Mouse (Mus musculus) spleen, postnatal 0 days (tissue): ENCODE measurements around the gene Cacng2. TPM values are rescaled to one million over a fixed set of nuclear protein-coding genes. Genes with fewer than 3 reads are reported as not detected.

Experiments
- polyA plus RNA-seq: library from polyadenylated mRNA; unstranded; fragments of >200 nt; fragmentation: Nextera tagmentation; extraction: Ambion mirVana; gene quantifications from 2 replicates; pipeline ENCODE4 v1.2.1, GENCODE M21; 2015

Cacng2 gene
- polyA plus RNA-seq, result not detected in 2 replicates

DNA sequence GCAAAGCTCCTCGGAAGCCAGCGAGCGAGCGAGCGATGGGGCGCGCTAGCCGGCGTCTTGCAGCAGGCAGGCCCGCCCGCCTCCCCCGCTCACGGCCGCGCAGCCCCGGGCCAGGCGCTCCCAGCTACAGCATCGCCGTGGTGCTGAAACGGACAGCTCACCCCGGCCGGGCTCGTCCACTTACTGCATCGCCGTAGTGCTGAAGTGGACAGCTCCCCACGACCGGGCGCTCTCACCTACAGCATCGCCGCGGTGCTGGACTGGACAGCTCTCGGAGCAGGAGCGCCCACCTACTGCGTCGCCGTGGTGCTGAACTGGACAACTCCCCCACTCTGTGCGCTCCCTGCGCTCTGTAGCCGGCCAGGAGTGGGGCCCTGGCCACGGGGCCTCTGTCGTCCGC lies at the start of gene Cacng2:
Gene Cacng2 (minus strand): TSS at position 325 of the 400 bp plus-strand sequence.

DNA sequence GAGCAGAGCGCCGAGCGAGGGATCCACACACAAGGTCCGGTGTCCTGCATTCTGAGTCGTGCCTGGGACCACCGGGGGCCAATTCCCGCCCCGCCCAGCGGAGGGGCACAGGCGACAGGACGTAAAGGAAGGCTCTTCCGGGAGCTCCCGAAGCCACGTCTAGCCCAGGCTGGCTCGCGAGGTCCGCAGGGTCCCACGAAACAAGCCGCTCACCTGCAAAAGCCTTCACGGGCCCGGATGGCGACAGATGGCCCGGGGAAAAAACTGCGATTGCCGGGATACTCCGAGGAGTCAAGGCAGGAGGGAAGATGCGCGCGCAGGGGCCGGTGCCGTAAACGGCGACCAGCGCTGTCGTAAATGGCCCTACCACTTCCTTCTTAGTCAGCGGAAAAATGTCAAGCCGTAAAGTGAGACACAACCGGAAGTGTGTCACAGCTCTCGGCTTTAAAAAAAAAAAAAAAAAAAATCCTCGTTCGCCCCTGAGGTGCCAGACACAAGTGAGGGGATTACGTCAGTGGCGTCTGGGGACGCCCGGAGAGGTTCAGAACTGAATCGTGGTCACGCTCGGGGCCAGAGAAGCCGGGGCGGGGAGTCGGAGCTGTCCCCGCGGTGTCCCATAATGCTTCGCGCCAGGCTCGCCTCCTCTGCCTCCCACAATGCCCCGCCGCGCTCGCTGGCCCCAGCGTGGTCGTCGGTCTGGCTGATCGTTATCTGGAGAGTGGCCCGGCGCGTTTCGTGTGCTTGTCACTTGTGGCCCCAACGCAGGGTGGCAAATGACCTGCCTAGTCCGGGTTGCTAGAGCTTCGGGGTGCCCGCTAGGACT lies 149.1 kb downstream of the Cacng2 start, which contains the start of gene Eif3d:
Gene Eif3d (minus strand): TSS at position 344 of the 823 bp plus-strand sequence.

DNA sequence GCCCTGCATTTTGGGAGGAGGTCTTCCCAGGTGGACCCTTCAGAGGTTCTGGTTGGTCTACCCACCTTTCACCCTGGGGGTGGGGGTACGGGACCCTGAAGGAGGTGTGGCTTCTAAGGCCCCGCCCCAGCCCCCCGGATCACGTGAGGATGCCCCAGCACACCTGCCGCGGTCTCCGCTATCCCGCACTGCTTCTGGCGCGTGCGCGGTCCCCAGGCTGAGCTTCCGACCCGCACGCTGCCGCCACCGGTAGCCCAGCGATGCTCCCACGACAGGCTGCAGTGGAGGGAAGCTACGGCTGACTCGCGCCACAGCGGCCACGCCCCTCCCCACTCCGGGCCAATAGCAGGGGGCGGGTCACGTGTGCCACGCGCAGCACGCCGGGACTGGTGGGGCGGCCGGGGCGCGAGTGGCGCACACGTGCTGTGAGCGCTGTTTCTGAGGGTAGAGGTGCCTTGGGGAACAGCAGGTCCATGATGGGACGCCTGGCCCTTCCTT lies 163.4 kb downstream of the Cacng2 start, which contains the start of gene Foxred2:
Gene Foxred2 (minus strand): TSS at position 319 of the 498 bp plus-strand sequence.

Other genes with a start within 250 kb of the Cacng2 start
- gene Txn2, start 191.0 kb downstream of the Cacng2 start, polyA plus RNA-seq, result 162 and 181 TPM in 2 replicates
- gene Foxred2, start 163.3 kb downstream of the Cacng2 start, polyA plus RNA-seq, result 1.2 and 1.9 TPM in 2 replicates
- gene Eif3d, start 149.2 kb downstream of the Cacng2 start, polyA plus RNA-seq, result 134 and 149 TPM in 2 replicates
- 60.5 and 60.7 TPM in 2 replicates for gene Ift27, start 54.1 kb upstream of the Cacng2 start, polyA plus RNA-seq
- not detected in 2 replicates for gene Pvalb, start 86.4 kb upstream of the Cacng2 start, polyA plus RNA-seq
- 91.3 and 109 TPM in 2 replicates for gene Ncf4, start 124.8 kb upstream of the Cacng2 start, polyA plus RNA-seq
- 2.0 and 2.5 TPM in 2 replicates for gene Csf2rb2, start 185.7 kb upstream of the Cacng2 start, polyA plus RNA-seq
- gene Csf2rb, start 205.7 kb upstream of the Cacng2 start, polyA plus RNA-seq, result 10.7 and 15.6 TPM in 2 replicates